Comparison of ENCODE assay signal across 21 mouse cellular contexts in genomic region chr4:135171304-135171875, GRCm38 (mm10). TPM values are rescaled to one million over a fixed set of nuclear protein-coding genes. Genes with fewer than 3 reads are reported as not detected.
A peak's percentile ranks its signal among the peaks of the same experiment; 100 is the strongest.
DNase-seq lines count a peak whose midpoint lies in the region; ATAC-seq and TF ChIP-seq lines count a peak whose summit lies in the region.
"Had no signal": no experiment of that assay in that cellular context is flagged by ENCODE, and none has a peak within 500 bp of the region (broad histone marks: within the 10 kb centered on the region; RNA-seq: fewer than 3 reads in every experiment).

No protein-coding gene starts in this region.

- WGBS in forebrain, embryonic 10.5 days = 65% methylated on average over 12 of the region's 12 CpGs
- WGBS in forebrain, embryonic 12.5 days = 75% methylated on average over 12 of the region's 12 CpGs
- 53% methylated on average over 12 of the region's 12 CpGs for WGBS in liver, embryonic 15.5 days (ENCODE audit: insufficient replicate concordance)
- 69% methylated on average over 12 of the region's 12 CpGs for whole genome bisulfite sequencing in cerebellum, adult 2 months

- no peak for TF ChIP-seq CTCF in cerebellum, adult 2 months (IDR thresholded peaks at IDR 0.05; ENCODE audit: borderline replicate concordance, insufficient read depth, low read depth, low read length)

- peaks cover 100% of the 10 kb centered on the region for H3K27me3 ChIP-seq in forebrain, embryonic 10.5 days (ENCODE audit: poor library complexity, severe bottlenecking)
- peaks cover 93% of the 10 kb centered on the region for H3K27me3 ChIP-seq in forebrain, embryonic 12.5 days
- H3K27me3 ChIP-seq in liver, embryonic 15.5 days = peaks cover 44% of the 10 kb centered on the region
- H3K27me3 ChIP-seq in cerebellum, adult 2 months (ENCODE audit: control insufficient read depth, insufficient read depth, low read length) = peaks cover 2% of the 10 kb centered on the region; the same call in 1 of the 2 replicates

- H3K9me3 ChIP-seq in forebrain, embryonic 10.5 days = no peaks in the 10 kb centered on the region
- no peaks in the 10 kb centered on the region for H3K9me3 ChIP-seq in forebrain, embryonic 12.5 days
- no peaks in the 10 kb centered on the region for H3K9me3 ChIP-seq in liver, embryonic 15.5 days (replicated peaks)
- H3K9me3 ChIP-seq: heart, embryonic 13.5 days; kidney, embryonic 15.5 days; limb, embryonic 12.5 days; lung, embryonic 15.5 days had no signal

- no peak overlapping the region for H3K9ac ChIP-seq in forebrain, embryonic 12.5 days
- H3K9ac ChIP-seq in liver, embryonic 15.5 days = no peak overlapping the region
- H3K9ac ChIP-seq: heart, embryonic 13.5 days; hindbrain, embryonic 14.5 days; kidney, embryonic 15.5 days; limb, embryonic 12.5 days; lung, embryonic 15.5 days had no signal

- no peak overlapping the region for H3K4me3 ChIP-seq in forebrain, embryonic 10.5 days
- no peak overlapping the region for H3K4me3 ChIP-seq in forebrain, embryonic 12.5 days (replicated peaks)
- H3K4me3 ChIP-seq in liver, embryonic 15.5 days (replicated peaks) = no peak overlapping the region
- no peak overlapping the region for H3K4me3 ChIP-seq in cerebellum, adult 2 months (replicated peaks; ENCODE audit: insufficient read depth, low read depth, low read length)
- H3K4me3 ChIP-seq: heart, embryonic 13.5 days; kidney, embryonic 15.5 days; limb, embryonic 12.5 days; lung, embryonic 15.5 days had no signal

- no peak for DNase-seq in forebrain, embryonic 10.5 days (ENCODE audit: extremely low spot score, low spot score)
- DNase-seq in 3T3-L1 (ENCODE audit: low read depth, low spot score) (peak; percentile 51), NIH3T3 (ENCODE audit: low read depth) (peak; percentile 38)
- DNase-seq in cerebellum, adult 2 months = no peak
- DNase-seq in ovary, postnatal 14 days (ENCODE audit: low spot score) = no peak
- DNase-seq in kidney, postnatal 4 days = no peak
- DNase-seq: adrenal gland, postnatal 36 days; cerebellum, adult 11-12 months; cerebellum, postnatal 36 days; midbrain, embryonic 14.5 days; right cerebral cortex, adult 18-20 months; thymus, postnatal 36 days had no signal

- peaks cover 58% of the 10 kb centered on the region for H3K4me1 ChIP-seq in forebrain, embryonic 10.5 days
- H3K4me1 ChIP-seq in forebrain, embryonic 12.5 days = peaks cover 25% of the 10 kb centered on the region
- H3K4me1 ChIP-seq in liver, embryonic 15.5 days (replicated peaks) = peaks cover 47% of the 10 kb centered on the region
- H3K4me1 ChIP-seq in cerebellum, adult 2 months (ENCODE audit: control insufficient read depth, insufficient read depth, low read length) = no peaks in the 10 kb centered on the region

- H3K36me3 ChIP-seq in forebrain, embryonic 10.5 days (replicated peaks) = no peaks in the 10 kb centered on the region
- no peaks in the 10 kb centered on the region for H3K36me3 ChIP-seq in forebrain, embryonic 12.5 days (replicated peaks)
- H3K36me3 ChIP-seq in liver, embryonic 15.5 days (replicated peaks) = no peaks in the 10 kb centered on the region
- H3K36me3 ChIP-seq: heart, embryonic 13.5 days; kidney, embryonic 15.5 days; limb, embryonic 12.5 days; lung, embryonic 15.5 days had no signal

- no peak for TF ChIP-seq POLR2A in cerebellum, adult 2 months (IDR thresholded peaks at IDR 0.05; ENCODE audit: borderline replicate concordance, insufficient read depth, low read length)

- ATAC-seq in forebrain, embryonic 12.5 days (ENCODE audit: low FRiP score) = no peak
- peak; percentile 77 for ATAC-seq in liver, embryonic 15.5 days (ENCODE audit: insufficient read depth)
- ATAC-seq: intestine, embryonic 16.5 days had no signal

- H3K4me2 ChIP-seq in forebrain, embryonic 12.5 days = no peak overlapping the region
- no peak overlapping the region for H3K4me2 ChIP-seq in liver, embryonic 15.5 days
- H3K4me2 ChIP-seq: heart, embryonic 13.5 days; hindbrain, embryonic 14.5 days; kidney, embryonic 15.5 days; limb, embryonic 12.5 days; lung, embryonic 15.5 days had no signal

- H3K27ac ChIP-seq in forebrain, embryonic 10.5 days = peak overlapping the region; percentile 12; the same call in 1 of the 2 replicates
- no peak overlapping the region for H3K27ac ChIP-seq in forebrain, embryonic 12.5 days
- no peak overlapping the region for H3K27ac ChIP-seq in liver, embryonic 15.5 days (replicated peaks)
- H3K27ac ChIP-seq in cerebellum, adult 2 months (ENCODE audit: insufficient read depth, low read length) = no peak overlapping the region
- H3K27ac ChIP-seq: heart, embryonic 13.5 days; hindbrain, embryonic 14.5 days; kidney, embryonic 15.5 days; limb, embryonic 12.5 days; lung, embryonic 15.5 days; macrophage had no signal

RNA-seq across cellular contexts. Expression of gene Runx3, which starts 50.9 kb away (rescaled TPM):
- polyA plus RNA-seq in forebrain, embryonic 10.5 days (2016; fragmentation: Nextera tagmentation; extraction: Ambion mirVana) = 0.04 TPM in 1 of 2 replicates, not detected in the other
- polyA plus RNA-seq in forebrain, embryonic 12.5 days (2016; fragmentation: Nextera tagmentation; extraction: Ambion mirVana) = 0.05 and 0.09 TPM in 2 replicates
- polyA plus RNA-seq in liver, embryonic 15.5 days (2015; fragmentation: Nextera tagmentation; extraction: Ambion mirVana) = 0.60 and 0.75 TPM in 2 replicates
- 0.05 TPM in 1 of 2 replicates, not detected in the other for polyA plus RNA-seq in cerebellum, adult 2 months (2012; rRNA removed)
- polyA plus RNA-seq: hindbrain, embryonic 14.5 days; midbrain, embryonic 14.5 days had no signal

Comparison
In these comparisons a context has a peak if more than half of its experiments do, and no peak if none do; other contexts are left out.
1. DNase-seq: peak in 3T3-L1 (single experiment) and NIH3T3 (single experiment); none in forebrain, embryonic 10.5 days (single experiment), cerebellum, adult 2 months (0 of 2), ovary, postnatal 14 days (single experiment) and kidney, postnatal 4 days (0 of 2).